In the genomic region with DNA sequence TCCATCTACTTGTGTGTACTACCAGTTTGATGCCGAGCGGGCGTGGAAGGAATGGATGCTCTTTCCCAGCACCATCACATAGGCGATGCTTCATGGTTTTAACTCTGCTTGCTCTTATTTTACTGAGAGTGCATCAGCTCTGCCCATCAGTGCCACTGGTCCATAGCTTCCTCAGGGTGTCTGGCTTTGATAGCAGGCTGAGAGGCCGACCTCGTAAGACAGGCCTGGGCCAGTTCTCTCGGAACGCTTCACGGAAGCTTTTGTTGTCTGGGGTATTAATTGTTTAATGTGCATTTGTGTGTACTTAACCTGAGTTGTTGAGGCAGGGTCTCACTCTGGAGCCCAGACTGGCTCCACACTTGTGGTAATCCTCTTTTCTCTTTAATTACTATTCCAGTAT, we compare ENCODE assay signal across 31 mouse cellular contexts. TPM values are rescaled to one million over a fixed set of nuclear protein-coding genes. Genes with fewer than 3 reads are reported as not detected.
"Had no signal": no experiment of that assay in that cellular context is flagged by ENCODE, and none has a peak within 500 bp of the region (broad histone marks: within the 10 kb centered on the region; RNA-seq: fewer than 3 reads in every experiment).

No protein-coding gene starts in this region.

- H3K27ac ChIP-seq: limb, embryonic 12.5 days; limb, embryonic 13.5 days; limb, embryonic 15.5 days; liver, embryonic 12.5 days; liver, embryonic 13.5 days; liver, embryonic 14.5 days; liver, embryonic 15.5 days; lung, embryonic 15.5 days; macrophage; midbrain, embryonic 10.5 days; midbrain, embryonic 12.5 days; midbrain, embryonic 13.5 days; midbrain, embryonic 15.5 days had no signal

- H3K4me3 ChIP-seq: limb, embryonic 12.5 days; limb, embryonic 13.5 days; limb, embryonic 15.5 days; liver, embryonic 12.5 days; liver, embryonic 13.5 days; liver, embryonic 15.5 days; lung, embryonic 15.5 days; megakaryocyte, embryonic 14.5 days; midbrain, embryonic 10.5 days; midbrain, embryonic 12.5 days; midbrain, embryonic 13.5 days; midbrain, embryonic 15.5 days; myocyte had no signal

- H3K27me3 ChIP-seq: liver, embryonic 12.5 days; liver, embryonic 13.5 days; liver, embryonic 15.5 days; lung, embryonic 15.5 days; midbrain, embryonic 12.5 days; midbrain, embryonic 15.5 days had no signal

- H3K4me2 ChIP-seq: limb, embryonic 12.5 days; limb, embryonic 13.5 days; limb, embryonic 15.5 days; liver, embryonic 11.5 days; liver, embryonic 12.5 days; liver, embryonic 13.5 days; liver, embryonic 15.5 days; lung, embryonic 14.5 days; lung, embryonic 15.5 days; midbrain, embryonic 11.5 days; midbrain, embryonic 12.5 days; midbrain, embryonic 13.5 days; midbrain, embryonic 15.5 days had no signal

- H3K9me3 ChIP-seq: limb, embryonic 12.5 days; limb, embryonic 13.5 days; limb, embryonic 15.5 days; liver, embryonic 12.5 days; liver, embryonic 13.5 days; liver, embryonic 15.5 days; lung, embryonic 15.5 days; megakaryocyte, embryonic 14.5 days; midbrain, embryonic 10.5 days; midbrain, embryonic 12.5 days; midbrain, embryonic 13.5 days; midbrain, embryonic 15.5 days had no signal

- H3K4me1 ChIP-seq: limb, embryonic 15.5 days; lung, embryonic 15.5 days; megakaryocyte, embryonic 14.5 days; midbrain, embryonic 12.5 days; midbrain, embryonic 13.5 days; midbrain, embryonic 15.5 days had no signal

- H3K36me3 ChIP-seq: limb, embryonic 12.5 days; limb, embryonic 13.5 days; limb, embryonic 15.5 days; liver, embryonic 12.5 days; liver, embryonic 13.5 days; liver, embryonic 15.5 days; lung, embryonic 15.5 days; midbrain, embryonic 10.5 days; midbrain, embryonic 12.5 days; midbrain, embryonic 13.5 days; midbrain, embryonic 15.5 days had no signal

- H3K9ac ChIP-seq: limb, embryonic 12.5 days; limb, embryonic 13.5 days; limb, embryonic 15.5 days; liver, embryonic 12.5 days; liver, embryonic 13.5 days; liver, embryonic 14.5 days; liver, embryonic 15.5 days; liver, postnatal 0 days; lung, embryonic 14.5 days; lung, embryonic 15.5 days; midbrain, embryonic 12.5 days; midbrain, embryonic 13.5 days; midbrain, embryonic 15.5 days had no signal

- DNase-seq: left cerebral cortex, postnatal 4 days; liver; liver, embryonic 13.5 days; liver, postnatal 0 days; lung, adult 18-20 months; lung, adult 2 months; lung, embryonic 14.5 days; lung, postnatal 10 days; lung, postnatal 14 days; lung, postnatal 36 days; lung, postnatal 4 days; midbrain, embryonic 14.5 days had no signal

- ATAC-seq: liver, embryonic 12.5 days; liver, postnatal 0 days; lung, postnatal 0 days; midbrain, embryonic 13.5 days; midbrain, embryonic 15.5 days; midbrain, embryonic 16.5 days had no signal

RNA-seq across cellular contexts. Expression of gene Slc41a2, which starts 44.3 kb away (rescaled TPM):
- polyA plus RNA-seq: liver, embryonic 16.5 days had no signal
